In genomic region chr12:105050898-105051297, GRCm38 (mm10) we compare ENCODE assay signal across 8 mouse cellular contexts. TPM values are rescaled to one million over a fixed set of nuclear protein-coding genes. Genes with fewer than 3 reads are reported as not detected.
A peak's percentile ranks its signal among the peaks of the same experiment; 100 is the strongest.
DNase-seq lines count a peak whose midpoint lies in the region; ATAC-seq lines count a peak whose summit lies in the region.

No protein-coding gene starts in this region.

- DNase-seq in adrenal gland, postnatal 10 days = peak; percentile 72
- DNase-seq in adrenal gland, postnatal 4 days (ENCODE audit: low spot score in 2 of 2) = no peak
- DNase-seq in right cerebral cortex, adult 18-20 months = peak; percentile 50
- no peak for DNase-seq in right cerebral cortex, postnatal 36 days (ENCODE audit: low spot score in 2 of 2)
- DNase-seq in induced T-regulatory cell, adult 2 months (ENCODE audit: low read depth) = peak; percentile 81
- peak; percentile 53 for DNase-seq in lung, postnatal 10 days
- peak; percentile 74 for DNase-seq in right cerebral cortex, postnatal 4 days

- ATAC-seq in common myeloid progenitor, adult 5-6 weeks (replicated peaks; ENCODE audit: low read depth, poor library complexity, severe bottlenecking) = peak; percentile 78; the same call in 1 of the 2 replicates

RNA-seq across cellular contexts. Expression of gene Glrx5, which starts 18.4 kb away (rescaled TPM):
- total RNA-seq in adrenal gland, postnatal 10 days (2021) = 100 to 1,000 TPM; 158 to 160 TPM
- 100 to 1,000 TPM; 134 to 139 TPM for total RNA-seq in adrenal gland, postnatal 4 days (2021)
- 30.1 and 42.8 TPM in 2 replicates for total RNA-seq in common myeloid progenitor, adult 5-6 weeks (2017)

RNA-seq across cellular contexts. Expression of gene Syne3, which starts 41.3 kb away (rescaled TPM):
- 1 to 10 TPM; 9.1 to 9.5 TPM for total RNA-seq in adrenal gland, postnatal 10 days (2021)
- 10 to 100 TPM; 11.3 to 11.7 TPM for total RNA-seq in adrenal gland, postnatal 4 days (2021)
- total RNA-seq in common myeloid progenitor, adult 5-6 weeks (2017) = 23.0 and 25.3 TPM in 2 replicates

Comparison
In these comparisons a context has a peak if more than half of its experiments do, and no peak if none do; other contexts are left out.
1. DNase-seq: peak in adrenal gland, postnatal 10 days (single experiment), right cerebral cortex, adult 18-20 months (single experiment), induced T-regulatory cell, adult 2 months (single experiment), lung, postnatal 10 days (single experiment) and right cerebral cortex, postnatal 4 days (single experiment); none in adrenal gland, postnatal 4 days (0 of 2) and right cerebral cortex, postnatal 36 days (0 of 2).